In the genomic region with DNA sequence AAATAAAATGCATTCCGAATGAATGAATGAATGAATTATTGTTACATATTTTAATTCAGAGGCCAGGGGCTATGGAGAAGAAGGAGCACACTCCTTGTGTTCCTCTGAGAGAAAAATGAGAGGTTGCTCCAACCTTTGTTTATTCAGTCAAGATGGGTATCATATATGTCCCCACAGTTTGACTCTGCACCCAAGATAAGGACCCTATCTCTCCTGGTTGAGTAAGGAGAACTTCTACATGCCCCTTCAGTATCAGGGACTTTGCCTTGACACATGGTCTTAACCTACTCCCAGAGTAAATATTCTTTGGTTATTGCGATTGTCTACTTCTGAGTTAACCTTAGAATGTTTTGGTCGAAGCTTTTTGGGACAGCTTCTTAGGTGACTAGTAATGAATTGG, we compare ENCODE assay signal across 17 mouse cellular contexts.
"Had no signal": no experiment of that assay in that cellular context is flagged by ENCODE, and none has a peak within 500 bp of the region (broad histone marks: within the 10 kb centered on the region; RNA-seq: fewer than 3 reads in every experiment).

No protein-coding gene starts in this region.

- H3K4me3 ChIP-seq: kidney, embryonic 15.5 days; left cerebral cortex, adult 2 months; liver, embryonic 15.5 days; megakaryocyte, embryonic 14.5 days had no signal

- DNase-seq: kidney, adult 11 months; kidney, adult 8-10 months; kidney, postnatal 10 days; kidney, postnatal 36 days; layer of hippocampus, postnatal 36 days; lung, embryonic 14.5 days; midbrain, embryonic 14.5 days; thymus, postnatal 25 days had no signal

- H3K4me2 ChIP-seq: kidney, embryonic 15.5 days; liver, embryonic 15.5 days; lung, embryonic 14.5 days; midbrain, embryonic 11.5 days had no signal

- H3K4me1 ChIP-seq: kidney, embryonic 15.5 days; liver, embryonic 15.5 days had no signal

- H3K9me3 ChIP-seq: kidney, embryonic 15.5 days; liver, embryonic 15.5 days had no signal

- H3K36me3 ChIP-seq: kidney, embryonic 15.5 days; liver, embryonic 15.5 days had no signal

- H3K27ac ChIP-seq: kidney, embryonic 15.5 days; left cerebral cortex, adult 2 months; liver, embryonic 15.5 days; macrophage; stomach, postnatal 0 days had no signal

- H3K9ac ChIP-seq: kidney, embryonic 15.5 days; liver, embryonic 15.5 days; lung, embryonic 14.5 days had no signal

- H3K27me3 ChIP-seq: kidney, embryonic 15.5 days; liver, embryonic 15.5 days had no signal

- ATAC-seq: inflammation-experienced regulatory T-cells, adult 6 months; lung, postnatal 0 days had no signal
